Mouse (Mus musculus) thymus, postnatal 0 days (tissue): ENCODE results near the gene 1700024G13Rik. TPM values are rescaled to one million over a fixed set of nuclear protein-coding genes. Genes with fewer than 3 reads are reported as not detected.
"Not testable (repeated sequence)": the region's sequence is repeated elsewhere in the genome, so short reads cannot be mapped to it uniquely, and the experiment has no call there.

ENCODE experiments used
- DNase-seq: peaks from one replicate; pipeline ENCODE4 v3.0.0-alpha.2; 2015; ENCODE audit warnings: low spot score
- polyA plus RNA-seq: library from polyadenylated mRNA; unstranded; fragments of >200 nt; fragmentation: Nextera tagmentation; extraction: Ambion mirVana; gene quantifications from 2 replicates; pipeline ENCODE4 v1.2.1, GENCODE M21; 2015

1700024G13Rik gene
- polyA plus RNA-seq, result 0.33 and 0.40 TPM in 2 replicates

- peak; percentile 26 for DNase-seq
Measured at GRCm38 (mm10) chr14:32388196-32388595, at the start of gene 1700024G13Rik. TSS of gene 1700024G13Rik (minus strand) at chr14:32388391.

- no peak for DNase-seq
Measured at GRCm38 (mm10) chr14:32437352-32437793, 49.2 kb upstream of the 1700024G13Rik start.

- DNase-seq, result no peak
Measured at GRCm38 (mm10) chr14:32429030-32429602, 40.9 kb upstream of the 1700024G13Rik start.

GRCm38 (mm10) chr14:32423946-32424345, 35.8 kb upstream of the 1700024G13Rik start:
- no peak for DNase-seq

GRCm38 (mm10) chr14:32418747-32419146, 30.6 kb upstream of the 1700024G13Rik start:
- no peak for DNase-seq

GRCm38 (mm10) chr14:32412075-32412474, 23.9 kb upstream of the 1700024G13Rik start:
- DNase-seq, result no peak

- DNase-seq, result no peak
Measured at GRCm38 (mm10) chr14:32410084-32410483, 21.9 kb upstream of the 1700024G13Rik start.

GRCm38 (mm10) chr14:32405399-32405798, 17.2 kb upstream of the 1700024G13Rik start:
- DNase-seq, result not testable (repeated sequence)

GRCm38 (mm10) chr14:32381619-32382018, 6.6 kb downstream of the 1700024G13Rik start:
- no peak for DNase-seq

- no peak for DNase-seq
Measured at GRCm38 (mm10) chr14:32381066-32381465, 7.1 kb downstream of the 1700024G13Rik start.

- no peak for DNase-seq
Measured at GRCm38 (mm10) chr14:32380099-32380480, 8.1 kb downstream of the 1700024G13Rik start.

GRCm38 (mm10) chr14:32379395-32380098, 8.6 kb downstream of the 1700024G13Rik start:
- no peak for DNase-seq

- no peak for DNase-seq
Measured at GRCm38 (mm10) chr14:32372510-32372909, 15.7 kb downstream of the 1700024G13Rik start.

- no peak for DNase-seq
Measured at GRCm38 (mm10) chr14:32369756-32370155, 18.4 kb downstream of the 1700024G13Rik start.

- no peak for DNase-seq
Measured at GRCm38 (mm10) chr14:32364359-32364758, 23.8 kb downstream of the 1700024G13Rik start.

- DNase-seq, result not testable (repeated sequence)
Measured at GRCm38 (mm10) chr14:32351181-32351920, 36.8 kb downstream of the 1700024G13Rik start.

- no peak for DNase-seq
Measured at GRCm38 (mm10) chr14:32347307-32347706, 40.9 kb downstream of the 1700024G13Rik start.

GRCm38 (mm10) chr14:32344694-32345093, 43.5 kb downstream of the 1700024G13Rik start:
- DNase-seq, result no peak

GRCm38 (mm10) chr14:32344176-32344575, 44.0 kb downstream of the 1700024G13Rik start:
- DNase-seq, result no peak

GRCm38 (mm10) chr14:32341823-32342222, 46.4 kb downstream of the 1700024G13Rik start:
- no peak for DNase-seq

- DNase-seq, result no peak
Measured at GRCm38 (mm10) chr14:32336547-32336946, 51.6 kb downstream of the 1700024G13Rik start.

GRCm38 (mm10) chr14:32336021-32336420, 52.2 kb downstream of the 1700024G13Rik start:
- no peak for DNase-seq
